Mouse (Mus musculus): ENCODE results near the gene Wnt10b. TPM values are rescaled to one million over a fixed set of nuclear protein-coding genes. Genes with fewer than 3 reads are reported as not detected.

Wnt10b gene
- polyA plus RNA-seq, 1 experiment from 2014 or later, result 0.19 TPM

- H3K4me1 ChIP-seq (ENCODE audit: control insufficient read depth, insufficient read depth, low read length), result peaks cover 7% of the 10 kb centered on the region
- H3K9me3 ChIP-seq (ENCODE audit: control insufficient read depth, low read length), result no peaks in the 10 kb centered on the region
- no peak overlapping the region for H3K4me3 ChIP-seq (ENCODE audit: low read depth, low read length)
- no peak overlapping the region for H3K9ac ChIP-seq (replicated peaks; ENCODE audit: low read depth, low read length)
- H3K4me2 ChIP-seq (ENCODE audit: low read depth, low read length), result no peak overlapping the region
- peaks cover 34% of the 10 kb centered on the region for H3K27me3 ChIP-seq (ENCODE audit: control insufficient read depth, insufficient read depth, low read length)
- WGBS, result 17% methylated on average over 5 of the region's 5 CpGs
- H3K27ac ChIP-seq (ENCODE audit: low read depth, low read length), result no peak overlapping the region
- no peaks in the 10 kb centered on the region for H3K36me3 ChIP-seq (ENCODE audit: control insufficient read depth, insufficient read depth, low read length)
- no peak for ATAC-seq (ENCODE audit: low read depth)
These were observed 9.7 kb downstream of the Wnt10b start for GRCm38 (mm10) chr15:98768259-98768658.

GRCm38 (mm10) chr15:98765929-98766328, 12.0 kb downstream of the Wnt10b start:
- H3K27me3 ChIP-seq (ENCODE audit: control insufficient read depth, insufficient read depth, low read length), result peaks cover 12% of the 10 kb centered on the region
- no peak overlapping the region for H3K4me3 ChIP-seq (ENCODE audit: low read depth, low read length)
- no peaks in the 10 kb centered on the region for H3K9me3 ChIP-seq (ENCODE audit: control insufficient read depth, low read length)

GRCm38 (mm10) chr15:98762670-98763529, 15.1 kb downstream of the Wnt10b start, which contains the start of gene Arf3:
TSS of gene Arf3 (minus strand) at chr15:98763214.
- Histone ChIP-seq H3K9me3 (ENCODE audit: control insufficient read depth, low read length) (no peaks in the 10 kb centered on the region), H3K4me1 (ENCODE audit: control insufficient read depth, insufficient read depth, low read length) (peaks cover 12% of the 10 kb centered on the region), H3K4me2 (ENCODE audit: low read depth, low read length) (peak within 1 kb of the TSS; percentile 73), H3K27me3 (ENCODE audit: control insufficient read depth, insufficient read depth, low read length) (peaks cover 4% of the 10 kb centered on the region; the same call in 1 of the 2 replicates), H3K9ac (replicated peaks; ENCODE audit: low read depth, low read length) (peak within 1 kb of the TSS; percentile 92), H3K27ac (ENCODE audit: low read depth, low read length) (peak within 1 kb of the TSS; percentile 89), H3K36me3 (ENCODE audit: control insufficient read depth, insufficient read depth, low read length) (no peaks in the 10 kb centered on the region), H3K4me3 (ENCODE audit: low read depth, low read length) (peak within 1 kb of the TSS; percentile 100)
- peak; percentile 98 for ATAC-seq (ENCODE audit: low read depth)
- under 1% methylated on average over 60 of the region's 76 CpGs for WGBS

More at GRCm38 (mm10) chr15:98765929-98766328, 12.0 kb downstream of the Wnt10b start:
- H3K4me2 ChIP-seq (ENCODE audit: low read depth, low read length), result no peak overlapping the region
- WGBS, result 55% methylated on average over 4 of the region's 4 CpGs
- ATAC-seq (ENCODE audit: low read depth), result no peak
- H3K36me3 ChIP-seq (ENCODE audit: control insufficient read depth, insufficient read depth, low read length), result no peaks in the 10 kb centered on the region
- peaks cover 12% of the 10 kb centered on the region for H3K4me1 ChIP-seq (ENCODE audit: control insufficient read depth, insufficient read depth, low read length)
- no peak overlapping the region for H3K9ac ChIP-seq (replicated peaks; ENCODE audit: low read depth, low read length)
- H3K27ac ChIP-seq (ENCODE audit: low read depth, low read length), result no peak overlapping the region

GRCm38 (mm10) chr15:98762201-98762621, 15.7 kb downstream of the Wnt10b start:
- Histone ChIP-seq H3K4me1 (ENCODE audit: control insufficient read depth, insufficient read depth, low read length) (peaks cover 12% of the 10 kb centered on the region), H3K9ac (replicated peaks; ENCODE audit: low read depth, low read length) (peak overlapping the region; percentile 92), H3K4me2 (ENCODE audit: low read depth, low read length) (peak overlapping the region; percentile 73), H3K36me3 (ENCODE audit: control insufficient read depth, insufficient read depth, low read length) (no peaks in the 10 kb centered on the region), H3K9me3 (ENCODE audit: control insufficient read depth, low read length) (no peaks in the 10 kb centered on the region), H3K27me3 (ENCODE audit: control insufficient read depth, insufficient read depth, low read length) (peaks cover 4% of the 10 kb centered on the region; the same call in 1 of the 2 replicates), H3K4me3 (ENCODE audit: low read depth, low read length) (peak overlapping the region; percentile 100), H3K27ac (ENCODE audit: low read depth, low read length) (peak overlapping the region; percentile 89)
- WGBS, result 1% methylated on average over 20 of the region's 24 CpGs
- ATAC-seq (ENCODE audit: low read depth), result peak; percentile 60

GRCm38 (mm10) chr15:98754125-98754524, 23.8 kb downstream of the Wnt10b start:
- H3K36me3 ChIP-seq (ENCODE audit: control insufficient read depth, insufficient read depth, low read length), result 0 out of 2 replicates have a peak, but pooled peaks cover 3% of the 10 kb centered on the region
- H3K27me3 ChIP-seq (ENCODE audit: control insufficient read depth, insufficient read depth, low read length), result no peaks in the 10 kb centered on the region
- 95% methylated on average over 2 of the region's 2 CpGs for WGBS
- H3K27ac ChIP-seq (ENCODE audit: low read depth, low read length), result no peak overlapping the region
- no peak overlapping the region for H3K9ac ChIP-seq (replicated peaks; ENCODE audit: low read depth, low read length)
- H3K4me1 ChIP-seq (ENCODE audit: control insufficient read depth, insufficient read depth, low read length), result no peaks in the 10 kb centered on the region
- no peaks in the 10 kb centered on the region for H3K9me3 ChIP-seq (ENCODE audit: control insufficient read depth, low read length)
- no peak overlapping the region for H3K4me2 ChIP-seq (ENCODE audit: low read depth, low read length)
- H3K4me3 ChIP-seq (ENCODE audit: low read depth, low read length), result no peak overlapping the region
- ATAC-seq (ENCODE audit: low read depth), result no peak

GRCm38 (mm10) chr15:98753021-98753423, 24.9 kb downstream of the Wnt10b start:
- no peak overlapping the region for H3K4me2 ChIP-seq (ENCODE audit: low read depth, low read length)
- no peak for ATAC-seq (ENCODE audit: low read depth)

GRCm38 (mm10) chr15:98749093-98749492, 28.9 kb downstream of the Wnt10b start:
- ATAC-seq (ENCODE audit: low read depth), result no peak
- no peaks in the 10 kb centered on the region for H3K27me3 ChIP-seq (ENCODE audit: control insufficient read depth, insufficient read depth, low read length)
- no peak overlapping the region for H3K9ac ChIP-seq (replicated peaks; ENCODE audit: low read depth, low read length)
- peaks cover 6% of the 10 kb centered on the region; the same call in 1 of the 2 replicates for H3K4me1 ChIP-seq (ENCODE audit: control insufficient read depth, insufficient read depth, low read length)
- no peak overlapping the region for H3K27ac ChIP-seq (ENCODE audit: low read depth, low read length)
- H3K4me3 ChIP-seq (ENCODE audit: low read depth, low read length), result no peak overlapping the region
- no peaks in the 10 kb centered on the region for H3K36me3 ChIP-seq (ENCODE audit: control insufficient read depth, insufficient read depth, low read length)
- 98% methylated on average over 2 of the region's 2 CpGs for WGBS
- H3K9me3 ChIP-seq (ENCODE audit: control insufficient read depth, low read length), result no peaks in the 10 kb centered on the region
- H3K4me2 ChIP-seq (ENCODE audit: low read depth, low read length), result no peak overlapping the region

More at GRCm38 (mm10) chr15:98753021-98753423, 24.9 kb downstream of the Wnt10b start:
- Histone ChIP-seq H3K27ac (ENCODE audit: low read depth, low read length) (no peak overlapping the region), H3K27me3 (ENCODE audit: control insufficient read depth, insufficient read depth, low read length) (no peaks in the 10 kb centered on the region), H3K9me3 (ENCODE audit: control insufficient read depth, low read length) (no peaks in the 10 kb centered on the region), H3K4me1 (ENCODE audit: control insufficient read depth, insufficient read depth, low read length) (peaks cover 3% of the 10 kb centered on the region; the same call in 1 of the 2 replicates), H3K36me3 (ENCODE audit: control insufficient read depth, insufficient read depth, low read length) (0 out of 2 replicates have a peak, but pooled peaks cover 3% of the 10 kb centered on the region), H3K9ac (replicated peaks; ENCODE audit: low read depth, low read length) (no peak overlapping the region), H3K4me3 (ENCODE audit: low read depth, low read length) (no peak overlapping the region)
- 76% methylated on average over 8 of the region's 8 CpGs for WGBS

- Histone ChIP-seq H3K4me1 (ENCODE audit: control insufficient read depth, insufficient read depth, low read length) (peaks cover 6% of the 10 kb centered on the region; the same call in 1 of the 2 replicates), H3K9ac (replicated peaks; ENCODE audit: low read depth, low read length) (no peak overlapping the region), H3K4me2 (ENCODE audit: low read depth, low read length) (no peak overlapping the region), H3K4me3 (ENCODE audit: low read depth, low read length) (no peak overlapping the region), H3K27ac (ENCODE audit: low read depth, low read length) (no peak overlapping the region), H3K36me3 (ENCODE audit: control insufficient read depth, insufficient read depth, low read length) (no peaks in the 10 kb centered on the region), H3K27me3 (ENCODE audit: control insufficient read depth, insufficient read depth, low read length) (no peaks in the 10 kb centered on the region), H3K9me3 (ENCODE audit: control insufficient read depth, low read length) (no peaks in the 10 kb centered on the region)
- ATAC-seq (ENCODE audit: low read depth), result no peak
- 87% methylated on average over 6 of the region's 6 CpGs for WGBS
These were observed 30.7 kb downstream of the Wnt10b start for GRCm38 (mm10) chr15:98747296-98747695.

Measured in neural tube, embryonic 14.5 days (tissue).